In genomic region chr4:140951861-140952641, GRCm38 (mm10) we compare ENCODE assay signal across 13 mouse cellular contexts. TPM values are rescaled to one million over a fixed set of nuclear protein-coding genes. Genes with fewer than 3 reads are reported as not detected.
DNase-seq lines count a peak whose midpoint lies in the region; ATAC-seq and TF ChIP-seq lines count a peak whose summit lies in the region.
"Had no signal": no experiment of that assay in that cellular context is flagged by ENCODE, and none has a peak within 500 bp of the region (broad histone marks: within the 10 kb centered on the region; RNA-seq: fewer than 3 reads in every experiment).

No protein-coding gene starts in this region.

- TF ChIP-seq POLR2A in lung, adult 2 months (IDR thresholded peaks at IDR 0.05; ENCODE audit: borderline replicate concordance, extremely low read depth, low read depth, low read length) = no peak

- TF ChIP-seq CTCF in lung, adult 2 months (IDR thresholded peaks at IDR 0.05; ENCODE audit: insufficient read depth, low read length) = no peak

- WGBS in heart, embryonic 16.5 days = 75% methylated on average over 18 of the region's 18 CpGs
- 67% methylated on average over 18 of the region's 18 CpGs for WGBS in lung, adult 2 months

- H3K4me1 ChIP-seq in heart, embryonic 16.5 days (ENCODE audit: control insufficient read depth, insufficient read depth, low read length) = peaks cover 8% of the 10 kb centered on the region
- H3K4me1 ChIP-seq in lung, adult 2 months (ENCODE audit: control insufficient read depth, insufficient read depth, low read length) = no peaks in the 10 kb centered on the region

- no peaks in the 10 kb centered on the region for H3K9me3 ChIP-seq in heart, embryonic 16.5 days (replicated peaks; ENCODE audit: control insufficient read depth, low read length)
- H3K9me3 ChIP-seq: heart, embryonic 10.5 days; hindbrain, embryonic 15.5 days had no signal

- ATAC-seq in heart, embryonic 16.5 days (replicated peaks; ENCODE audit: extremely low read depth, insufficient read depth, low FRiP score) = no peak
- ATAC-seq in inflammation-experienced regulatory T-cells, adult 6 months = peak; percentile 36

- no peak overlapping the region for H3K4me2 ChIP-seq in heart, embryonic 16.5 days (ENCODE audit: low read depth, low read length)
- H3K4me2 ChIP-seq: hindbrain, embryonic 15.5 days; midbrain, embryonic 11.5 days had no signal

- intact Hi-C loops in heart, postnatal 25 days (cut with DNase I) = loop anchor here (10.0 kb wide), 1 partner anchor 137 kb away; the partner anchor contains the start of gene Padi3

- no peak overlapping the region for H3K4me3 ChIP-seq in heart, embryonic 16.5 days (ENCODE audit: low read length)
- no peak overlapping the region for H3K4me3 ChIP-seq in lung, adult 2 months (replicated peaks; ENCODE audit: extremely low read depth, low read depth, low read length)
- H3K4me3 ChIP-seq: heart, embryonic 10.5 days; hindbrain, embryonic 15.5 days had no signal

- no peak overlapping the region for H3K9ac ChIP-seq in heart, embryonic 16.5 days (ENCODE audit: low read length)
- H3K9ac ChIP-seq: hindbrain, embryonic 15.5 days had no signal

- H3K36me3 ChIP-seq in heart, embryonic 16.5 days (ENCODE audit: control insufficient read depth, insufficient read depth) = no peaks in the 10 kb centered on the region
- H3K36me3 ChIP-seq: heart, embryonic 10.5 days; hindbrain, embryonic 15.5 days had no signal

- H3K27ac ChIP-seq in heart, embryonic 16.5 days (ENCODE audit: low read length) = peak overlapping the region; percentile 24
- H3K27ac ChIP-seq: heart, embryonic 10.5 days; hindbrain, embryonic 15.5 days had no signal

- no peak for DNase-seq in heart, postnatal 25 days (ENCODE audit: low spot score)
- peak; percentile 77 for DNase-seq in CD4-positive helper T cell, adult 2 months (ENCODE audit: low read depth, low spot score)
- peak; percentile 68 to 71 for DNase-seq in spleen, postnatal 36 days (ENCODE audit: low spot score in 2 of 2)
- DNase-seq in frontal cortex, adult 2 months (ENCODE audit: extremely low spot score in 1 of 2, low spot score in 1 of 2) = no peak
- DNase-seq in lung, adult 2 months = no peak
- DNase-seq in adrenal gland, adult 2 months = no peak
- DNase-seq: cerebellum, postnatal 14 days had no signal

- H3K27me3 ChIP-seq in heart, embryonic 16.5 days (ENCODE audit: control insufficient read depth, insufficient read depth, low read length) = no peaks in the 10 kb centered on the region
- H3K27me3 ChIP-seq: hindbrain, embryonic 15.5 days had no signal

RNA-seq across cellular contexts. Expression of gene Sdhb, which starts 9.0 kb away (rescaled TPM):
- 1,158 and 1,167 TPM in 2 replicates for polyA plus RNA-seq in heart, embryonic 16.5 days (2015; fragmentation: Nextera tagmentation; extraction: Ambion mirVana)
- total RNA-seq in heart, postnatal 25 days (2021) = 1,000 to 10,000 TPM; 1,213 to 1,269 TPM
- 100 to 1,000 TPM; 275 to 381 (median 276) TPM for polyA plus RNA-seq in inflammation-experienced regulatory T-cells, adult 6 months (2017; shearing (Covaris generic))
- polyA plus RNA-seq in frontal cortex, adult 2 months (2012; rRNA removed) = 282 and 283 TPM in 2 replicates
- polyA plus RNA-seq in lung, adult 2 months (2012; rRNA removed) = 97.5 and 143 TPM in 2 replicates
- total RNA-seq in adrenal gland, adult 2 months (2021) = 100 to 1,000 TPM; 462 to 500 TPM
- 334 and 363 TPM in 2 replicates for polyA plus RNA-seq in adrenal gland, adult 2 months (2012; rRNA removed)

RNA-seq across cellular contexts. Expression of gene Atp13a2, which starts 34.6 kb away (rescaled TPM):
- 28.9 and 30.7 TPM in 2 replicates for polyA plus RNA-seq in heart, embryonic 16.5 days (2015; fragmentation: Nextera tagmentation; extraction: Ambion mirVana)
- 10 to 100 TPM; 16.5 to 19.4 TPM for total RNA-seq in heart, postnatal 25 days (2021)
- polyA plus RNA-seq in inflammation-experienced regulatory T-cells, adult 6 months (2017; shearing (Covaris generic)) = 1 to 10 TPM; 3.1 to 5.9 (median 5.6) TPM
- 176 and 177 TPM in 2 replicates for polyA plus RNA-seq in frontal cortex, adult 2 months (2012; rRNA removed)
- 199 and 258 TPM in 2 replicates for polyA plus RNA-seq in lung, adult 2 months (2012; rRNA removed)
- 10 to 100 TPM; 31.8 to 37.1 TPM for total RNA-seq in adrenal gland, adult 2 months (2021)
- polyA plus RNA-seq in adrenal gland, adult 2 months (2012; rRNA removed) = 183 and 226 TPM in 2 replicates

RNA-seq across cellular contexts. Expression of gene Padi2, which starts 45.9 kb away (rescaled TPM):
- 2.1 and 2.6 TPM in 2 replicates for polyA plus RNA-seq in heart, embryonic 16.5 days (2015; fragmentation: Nextera tagmentation; extraction: Ambion mirVana)
- under 1 TPM; 0.42 to 0.81 TPM for total RNA-seq in heart, postnatal 25 days (2021)
- 10 to 100 TPM in 1 of 3 experiments, 1 to 10 TPM in 2; 7.9 to 20.2 (median 9.7) TPM for polyA plus RNA-seq in inflammation-experienced regulatory T-cells, adult 6 months (2017; shearing (Covaris generic))
- polyA plus RNA-seq in frontal cortex, adult 2 months (2012; rRNA removed) = 12.2 and 13.0 TPM in 2 replicates
- polyA plus RNA-seq in lung, adult 2 months (2012; rRNA removed) = 3.7 and 4.7 TPM in 2 replicates
- 10 to 100 TPM in 1 of 2 experiments, 1 to 10 TPM in 1; 1.7 to 13.8 TPM for total RNA-seq in adrenal gland, adult 2 months (2021)
- polyA plus RNA-seq in adrenal gland, adult 2 months (2012; rRNA removed) = 7.7 and 10.5 TPM in 2 replicates

RNA-seq across cellular contexts. Expression of gene Mfap2, which starts 58.2 kb away (rescaled TPM):
- 197 and 233 TPM in 2 replicates for polyA plus RNA-seq in heart, embryonic 16.5 days (2015; fragmentation: Nextera tagmentation; extraction: Ambion mirVana)
- 1 to 10 TPM; 6.7 to 6.9 TPM for total RNA-seq in heart, postnatal 25 days (2021)
- not detected for polyA plus RNA-seq in inflammation-experienced regulatory T-cells, adult 6 months (2017; shearing (Covaris generic))
- 8.8 and 9.5 TPM in 2 replicates for polyA plus RNA-seq in frontal cortex, adult 2 months (2012; rRNA removed)
- 173 and 190 TPM in 2 replicates for polyA plus RNA-seq in lung, adult 2 months (2012; rRNA removed)
- total RNA-seq in adrenal gland, adult 2 months (2021) = 10 to 100 TPM in 1 of 2 experiments, 1 to 10 TPM in 1; 5.7 to 11.1 TPM
- 37.8 and 42.4 TPM in 2 replicates for polyA plus RNA-seq in adrenal gland, adult 2 months (2012; rRNA removed)
- total RNA-seq: CH12.LX had no signal

Comparison
In these comparisons a context has a peak if more than half of its experiments do, and no peak if none do; other contexts are left out.
1. DNase-seq: peak in CD4-positive helper T cell, adult 2 months (single experiment) and spleen, postnatal 36 days (2 of 2); none in heart, postnatal 25 days (single experiment), frontal cortex, adult 2 months (0 of 2), lung, adult 2 months (single experiment) and adrenal gland, adult 2 months (single experiment).